Mouse (Mus musculus): ENCODE measurements around the gene Atg9b. TPM values are rescaled to one million over a fixed set of nuclear protein-coding genes. Genes with fewer than 3 reads are reported as not detected.

The Atg9b gene
- total RNA-seq, 2 experiments from 2014 or later, result 2.3 to 3.0 TPM

GRCm38 (mm10) chr5:24335888-24336511, 55.9 kb downstream of the Atg9b start:
- peak; percentile 44 to 47 for DNase-seq (ENCODE audit: low spot score in 2 of 2)

GRCm38 (mm10) chr5:24334749-24335148, 57.2 kb downstream of the Atg9b start:
- intact Hi-C loops (cut with DNase I), result loop anchor here (1.0 kb wide), 1 partner anchor 27 kb away; no protein-coding TSS in a partner anchor

More at GRCm38 (mm10) chr5:24335888-24336511, 55.9 kb downstream of the Atg9b start:
- intact Hi-C loops (cut with DNase I), result loop anchor here (1.0 kb wide), 1 partner anchor 25 kb away; no protein-coding TSS in a partner anchor

More at GRCm38 (mm10) chr5:24334749-24335148, 57.2 kb downstream of the Atg9b start:
- no peak for DNase-seq (ENCODE audit: low spot score in 2 of 2)

Other genes with a start within 250 kb of the Atg9b start
- 10 to 100 TPM; 11.1 to 13.1 TPM for gene Nupl2, start 227.2 kb downstream of the Atg9b start, total RNA-seq (2021)
- gene Kcnh2, start 40.5 kb downstream of the Atg9b start, total RNA-seq (2021), result 10 to 100 TPM; 22.5 to 30.1 TPM
- 1 to 10 TPM; 8.0 to 9.5 TPM for gene Nos3, start 27.3 kb downstream of the Atg9b start, total RNA-seq (2021)
- gene Abcb8, start 1.5 kb upstream of the Atg9b start, total RNA-seq (2021), result 10 to 100 TPM; 41.3 to 54.2 TPM
- gene Asic3, start 21.2 kb upstream of the Atg9b start, total RNA-seq (2021), result under 1 TPM in 1 of 2 experiments, not detected in 1; 0.73 TPM
- gene Cdk5, start 31.4 kb upstream of the Atg9b start, total RNA-seq (2021), result 100 to 1,000 TPM; 132 TPM
- 10 to 100 TPM; 28.5 to 33.2 TPM for gene Slc4a2, start 31.7 kb upstream of the Atg9b start, total RNA-seq (2021)
- gene Fastk, start 53.1 kb upstream of the Atg9b start, total RNA-seq (2021), result 100 to 1,000 TPM; 130 to 137 TPM
- 10 to 100 TPM; 25.9 to 27.3 TPM for gene Tmub1, start 55.7 kb upstream of the Atg9b start, total RNA-seq (2021)
- 100 to 1,000 TPM; 505 to 511 TPM for gene Agap3, start 60.0 kb upstream of the Atg9b start, total RNA-seq (2021)
- under 1 TPM; 0.32 to 0.76 TPM for gene Gbx1, start 135.1 kb upstream of the Atg9b start, total RNA-seq (2021)
- gene Asb10, start 148.8 kb upstream of the Atg9b start, total RNA-seq (2021), result not detected
- not detected for gene 4931409K22Rik, start 164.7 kb upstream of the Atg9b start, total RNA-seq (2021)
- gene Abcf2, start 185.3 kb upstream of the Atg9b start, total RNA-seq (2021), result 10 to 100 TPM; 80.6 to 81.4 TPM
- 10 to 100 TPM; 68.8 to 77.3 TPM for gene Chpf2, start 194.6 kb upstream of the Atg9b start, total RNA-seq (2021)
- gene Smarcd3, start 232.3 kb upstream of the Atg9b start, total RNA-seq (2021), result 100 to 1,000 TPM in 1 of 2 experiments, 10 to 100 TPM in 1; 93.4 to 105 TPM